In the genomic region with DNA sequence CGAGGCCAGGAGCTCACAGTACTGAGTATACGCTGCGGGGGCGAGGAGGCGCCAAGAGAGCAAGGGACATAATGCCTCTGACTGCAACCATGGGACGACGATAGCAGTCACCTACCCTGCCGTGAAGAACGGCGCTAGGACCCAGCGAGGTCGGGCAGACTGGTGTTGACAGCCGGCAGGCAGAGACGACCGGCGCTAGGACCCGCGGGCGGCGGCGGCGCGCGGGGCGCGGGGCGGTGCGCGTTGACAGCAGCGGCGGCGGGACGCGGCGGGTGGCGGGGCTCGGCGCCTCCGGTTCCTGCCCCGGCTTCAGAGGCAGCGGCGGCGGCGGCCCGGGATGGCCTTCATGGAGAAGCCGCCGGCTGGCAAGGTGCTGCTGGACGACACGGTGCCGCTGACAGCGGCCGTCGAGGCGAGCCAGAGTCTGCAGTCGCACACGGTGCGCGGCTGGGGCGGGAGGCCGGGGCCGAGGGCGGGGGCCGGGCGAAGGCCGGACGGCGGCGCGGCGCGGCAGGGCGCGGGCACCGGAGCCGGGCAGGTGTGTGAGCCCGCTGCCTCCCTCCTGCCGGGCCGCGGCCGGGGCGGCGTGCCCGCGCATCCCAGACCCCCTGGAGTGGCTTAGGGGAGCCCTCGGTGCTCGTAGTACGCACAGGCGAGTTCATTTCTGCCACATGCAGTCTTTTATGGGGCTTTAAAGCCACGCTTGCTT, we compare ENCODE assay signal across 8 mouse cellular contexts. TPM values are rescaled to one million over a fixed set of nuclear protein-coding genes. Genes with fewer than 3 reads are reported as not detected.
DNase-seq lines count a peak whose midpoint lies in the region; ATAC-seq and TF ChIP-seq lines count a peak whose summit lies in the region.

Gene Pxk, plus strand, starts transcription at position 234 of the 709 bp plus-strand sequence.

- H3K4me3 ChIP-seq in bone marrow macrophage, adult 2 months (ENCODE audit: insufficient read depth, low read length) = peak within 1 kb of the TSS; percentile 76
- peak within 1 kb of the TSS; percentile 100 for H3K4me3 ChIP-seq in embryonic fibroblast, embryonic 13.5 days (ENCODE audit: insufficient read depth, low read length)
- H3K4me3 ChIP-seq in heart, embryonic 11.5 days (ENCODE audit: low read depth, low read length) = peak within 1 kb of the TSS; percentile 70
- peak within 1 kb of the TSS; percentile 86 for H3K4me3 ChIP-seq in kidney, embryonic 16.5 days (ENCODE audit: low read length)
- H3K4me3 ChIP-seq in liver, adult 2 months (ENCODE audit: insufficient read depth, low read depth, low read length) = peak within 1 kb of the TSS; percentile 95
- H3K4me3 ChIP-seq in myocyte = peak within 1 kb of the TSS; percentile 38

- no peak for TF ChIP-seq CTCF in bone marrow macrophage, adult 2 months (IDR thresholded peaks at IDR 0.05; ENCODE audit: low read depth, low read length)
- TF ChIP-seq CTCF in embryonic fibroblast, embryonic 13.5 days (IDR thresholded peaks at IDR 0.05; ENCODE audit: borderline replicate concordance, insufficient read depth, low read length) = no peak
- TF ChIP-seq CTCF in liver, adult 2 months (IDR thresholded peaks at IDR 0.05; ENCODE audit: low read depth, low read length) = no peak

- no peak for TF ChIP-seq POLR2A in bone marrow macrophage, adult 2 months (IDR thresholded peaks at IDR 0.05; ENCODE audit: borderline replicate concordance, low read depth, low read length)
- TF ChIP-seq POLR2A in embryonic fibroblast, embryonic 13.5 days (IDR thresholded peaks at IDR 0.05; ENCODE audit: low read depth, low read length) = peak; percentile 50
- TF ChIP-seq POLR2A in liver, adult 2 months (IDR thresholded peaks at IDR 0.05; ENCODE audit: extremely low read depth, insufficient read depth, low read length) = no peak; the same call in 1 of the 2 replicates
- peak; percentile 66 for TF ChIP-seq POLR2A in myocyte (IDR thresholded peaks at IDR 0.05; ENCODE audit: insufficient read length, low read depth)

- peak within 1 kb of the TSS; percentile 75 for H3K9ac ChIP-seq in heart, embryonic 11.5 days (ENCODE audit: low read depth, low read length)
- H3K9ac ChIP-seq in kidney, embryonic 16.5 days (replicated peaks; ENCODE audit: low read length) = peak within 1 kb of the TSS; percentile 82
- peak within 1 kb of the TSS; percentile 99 for H3K9ac ChIP-seq in liver, adult 2 months (ENCODE audit: low read depth, low read length)

- under 1% methylated on average over 74 of the region's 89 CpGs for WGBS in heart, embryonic 11.5 days (ENCODE audit: insufficient replicate concordance)
- under 1% methylated on average over 76 of the region's 89 CpGs for WGBS in kidney, embryonic 16.5 days
- 3% methylated on average over 89 of the region's 89 CpGs for WGBS in liver, adult 2 months

- peak within 1 kb of the TSS; percentile 74 for H3K4me2 ChIP-seq in heart, embryonic 11.5 days
- H3K4me2 ChIP-seq in kidney, embryonic 16.5 days (replicated peaks; ENCODE audit: low read depth, low read length) = peak within 1 kb of the TSS; percentile 58
- H3K4me2 ChIP-seq in myocyte (ENCODE audit: low read depth) = peak within 1 kb of the TSS; percentile 86

- H3K27ac ChIP-seq in bone marrow macrophage, adult 2 months (ENCODE audit: insufficient read depth, low read depth, low read length) = peak within 1 kb of the TSS; percentile 30; the same call in 1 of the 2 replicates
- peak within 1 kb of the TSS; percentile 86 for H3K27ac ChIP-seq in embryonic fibroblast, embryonic 13.5 days (ENCODE audit: insufficient read depth, low read length)
- H3K27ac ChIP-seq in heart, embryonic 11.5 days (ENCODE audit: low read depth, low read length) = peak within 1 kb of the TSS; percentile 46; the same call in 1 of the 2 replicates
- H3K27ac ChIP-seq in kidney, embryonic 16.5 days (ENCODE audit: low read length) = peak within 1 kb of the TSS; percentile 70; the same call in 1 of the 2 replicates
- H3K27ac ChIP-seq in liver, adult 2 months (replicated peaks; ENCODE audit: insufficient read depth, low read depth, low read length) = peak within 1 kb of the TSS; percentile 97

- peak; percentile 92 for ATAC-seq in heart, embryonic 11.5 days (replicated peaks; ENCODE audit: insufficient number of reproducible peaks, low FRiP score, low TSS enrichment)
- ATAC-seq in kidney, embryonic 16.5 days (ENCODE audit: low FRiP score, low TSS enrichment) = peak; percentile 95

- H3K79me2 ChIP-seq in liver, adult 2 months (ENCODE audit: control insufficient read depth, insufficient read depth, low read length) = peaks cover 22% of the 10 kb centered on the region
- peaks cover 7% of the 10 kb centered on the region for H3K79me2 ChIP-seq in myocyte (ENCODE audit: control insufficient read depth, insufficient read depth)

- H3ac ChIP-seq in myocyte (ENCODE audit: control insufficient read depth, insufficient read length) = peak within 1 kb of the TSS; percentile 13

- H3K36me3 ChIP-seq in heart, embryonic 11.5 days (ENCODE audit: control insufficient read depth, insufficient read depth, low read length) = no peaks in the 10 kb centered on the region
- no peaks in the 10 kb centered on the region for H3K36me3 ChIP-seq in kidney, embryonic 16.5 days (ENCODE audit: insufficient read depth, low read length)
- peaks cover 2% of the 10 kb centered on the region; the same call in 1 of the 2 replicates for H3K36me3 ChIP-seq in liver, adult 2 months (ENCODE audit: control insufficient read depth, insufficient read depth, low read length)
- H3K36me3 ChIP-seq in myocyte (ENCODE audit: control insufficient read depth, insufficient read depth) = no peaks in the 10 kb centered on the region
- H3K36me3 ChIP-seq in splenic B cell, adult 2 months (ENCODE audit: control insufficient read depth, insufficient read depth, low read length, poor library complexity, severe bottlenecking) = peaks cover 4% of the 10 kb centered on the region; the same call in 1 of the 2 replicates

- DNase-seq in A20 (ENCODE audit: low read depth, low spot score) = peak; percentile 89
- DNase-seq in liver, adult 2 months (ENCODE audit: extremely low read depth, low read depth, low spot score) = peak; percentile 84
- peak; percentile 87 for DNase-seq in splenic B cell, adult 2 months (ENCODE audit: low read depth, low spot score)

- H3K27me3 ChIP-seq in heart, embryonic 11.5 days (ENCODE audit: control insufficient read depth, insufficient read depth, low read length) = no peaks in the 10 kb centered on the region
- no peaks in the 10 kb centered on the region for H3K27me3 ChIP-seq in kidney, embryonic 16.5 days (ENCODE audit: insufficient read depth, low read length)
- H3K27me3 ChIP-seq in liver, adult 2 months (ENCODE audit: control insufficient read depth, insufficient read depth, low read length) = no peaks in the 10 kb centered on the region
- no peaks in the 10 kb centered on the region for H3K27me3 ChIP-seq in myocyte (ENCODE audit: control insufficient read depth, insufficient read depth, insufficient read length)
- H3K27me3 ChIP-seq in splenic B cell, adult 2 months (ENCODE audit: control insufficient read depth, insufficient read depth, low read length, poor library complexity, severe bottlenecking) = no peaks in the 10 kb centered on the region

- H3K9me3 ChIP-seq in heart, embryonic 11.5 days (replicated peaks; ENCODE audit: control insufficient read depth, low read length) = no peaks in the 10 kb centered on the region
- H3K9me3 ChIP-seq in kidney, embryonic 16.5 days (ENCODE audit: low read length) = no peaks in the 10 kb centered on the region

- H3K4me1 ChIP-seq in bone marrow macrophage, adult 2 months (ENCODE audit: control insufficient read depth, insufficient read depth, low read length) = peaks cover 45% of the 10 kb centered on the region
- peaks cover 26% of the 10 kb centered on the region for H3K4me1 ChIP-seq in embryonic fibroblast, embryonic 13.5 days (ENCODE audit: control insufficient read depth, insufficient read depth, low read length)
- H3K4me1 ChIP-seq in heart, embryonic 11.5 days (ENCODE audit: control insufficient read depth, insufficient read depth, low read length) = peaks cover 3% of the 10 kb centered on the region
- peaks cover 20% of the 10 kb centered on the region for H3K4me1 ChIP-seq in kidney, embryonic 16.5 days (ENCODE audit: insufficient read depth, low read length)
- H3K4me1 ChIP-seq in liver, adult 2 months (ENCODE audit: control insufficient read depth, insufficient read depth, low read length) = peaks cover 34% of the 10 kb centered on the region

TF ChIP-seq in myocyte, 11 proteins besides CTCF, POLR2A, EP300 and RAD21:
- no peak for TF ChIP-seq REST (IDR thresholded peaks at IDR 0.05; ENCODE audit: insufficient read depth, insufficient read length)
- TF ChIP-seq MAX (IDR thresholded peaks at IDR 0.05; ENCODE audit: low read depth) = no peak
- peak; percentile 2 to 91 (median 78) for TF ChIP-seq MYOG (IDR thresholded peaks at IDR 0.05; ENCODE audit: control insufficient read depth in 1 of 3, insufficient read depth in 1 of 3, insufficient read length in 2 of 3, low read depth in 2 of 3)
- TF ChIP-seq MYOD1 (IDR thresholded peaks at IDR 0.05; ENCODE audit: control insufficient read depth in 1 of 3, insufficient read length in 2 of 3, low read depth in 2 of 3) = peak in 2 of 3 experiments; percentile 45 to 68
- peak; percentile 37 for TF ChIP-seq E2F4 (IDR thresholded peaks at IDR 0.05; ENCODE audit: insufficient read depth)
- peak; percentile 58 for TF ChIP-seq POLR2AphosphoS2 (IDR thresholded peaks at IDR 0.05; ENCODE audit: insufficient read length, low read depth)
- no peak for TF ChIP-seq SRF (IDR thresholded peaks at IDR 0.05; ENCODE audit: control insufficient read depth, insufficient read length, low read depth)
- no peak for TF ChIP-seq TCF12 (IDR thresholded peaks at IDR 0.05; ENCODE audit: insufficient read depth, poor library complexity, severe bottlenecking)

RNA-seq across cellular contexts. Expression of gene Pxk, which starts in this region (rescaled TPM):
- polyA plus RNA-seq in bone marrow macrophage, adult 2 months (2012; ENCODE audit: insufficient read depth, insufficient read length, missing spikeins) = 41.8 and 45.3 TPM in 2 replicates
- polyA plus RNA-seq in embryonic fibroblast, embryonic 13.5 days (2011; ENCODE audit: insufficient read length, low read depth, missing spikeins) = 38.9 and 45.6 TPM in 2 replicates
- polyA plus RNA-seq in heart, embryonic 11.5 days (2014; fragmentation: Nextera tagmentation; extraction: Ambion mirVana) = 26.6 and 28.8 TPM in 2 replicates
- polyA plus RNA-seq in kidney, embryonic 16.5 days (2015; fragmentation: Nextera tagmentation; extraction: Ambion mirVana) = 36.7 and 39.8 TPM in 2 replicates
- 13.6 and 18.4 TPM in 2 replicates for total RNA-seq in liver, adult 2 months (2014; rRNA removed)
- 14.1 and 17.5 TPM in 2 replicates for polyA plus RNA-seq in liver, adult 2 months (2012; rRNA removed)
- polyA plus RNA-seq in myocyte (2012; fragmentation: generic; extraction: Trizol) = 10.5 TPM

Comparison
In these comparisons a context has a peak if more than half of its experiments do, and no peak if none do; other contexts are left out.
1. Peak in every context shown above with its lines: DNase-seq, ATAC-seq, H3K4me3 ChIP-seq and H3K27ac ChIP-seq.
2. H3K27ac ChIP-seq: peak in every context shown above with its lines; median percentile 97 in liver, adult 2 months; 86 in embryonic fibroblast, embryonic 13.5 days; 70 in kidney, embryonic 16.5 days; 46 in heart, embryonic 11.5 days; 30 in bone marrow macrophage, adult 2 months.
3. H3K4me3 ChIP-seq: peak in every context shown above with its lines; median percentile 100 in embryonic fibroblast, embryonic 13.5 days; 95 in liver, adult 2 months; 86 in kidney, embryonic 16.5 days; 76 in bone marrow macrophage, adult 2 months; 70 in heart, embryonic 11.5 days; 38 in myocyte.
4. POLR2A ChIP-seq: peak in embryonic fibroblast, embryonic 13.5 days (single experiment) and myocyte (single experiment); none in bone marrow macrophage, adult 2 months (single experiment) and liver, adult 2 months (single experiment).